Mouse (Mus musculus): ENCODE results near the gene Cyp4f13.

The Cyp4f13 gene

DNA sequence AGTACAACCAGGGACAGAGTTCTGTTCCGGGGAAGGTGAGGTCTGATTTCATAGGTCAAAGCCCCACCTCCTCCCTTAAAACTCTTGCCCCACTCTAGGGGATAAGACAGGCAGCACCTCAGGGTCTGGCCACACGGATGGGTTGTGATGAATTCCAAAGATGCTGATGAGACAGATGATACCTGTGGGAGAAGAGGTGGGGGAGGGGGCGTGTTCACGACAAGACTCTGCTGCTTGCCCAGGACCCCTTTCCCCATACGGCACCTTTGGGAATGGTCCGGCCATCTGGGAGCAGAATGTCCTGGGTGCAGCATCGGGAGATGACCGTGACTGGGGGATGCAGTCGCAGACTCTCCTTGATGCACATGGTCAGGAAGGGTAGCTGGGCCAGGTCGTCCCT, 41.0 kb downstream of the Cyp4f13 start:
- in situ Hi-C loops (cut with MboI, MseI), result no loop called here

- in situ Hi-C loops (cut with MboI, MseI), result no loop called here
Measured at GRCm38 (mm10) chr17:32905239-32905638, 42.0 kb downstream of the Cyp4f13 start.

DNA sequence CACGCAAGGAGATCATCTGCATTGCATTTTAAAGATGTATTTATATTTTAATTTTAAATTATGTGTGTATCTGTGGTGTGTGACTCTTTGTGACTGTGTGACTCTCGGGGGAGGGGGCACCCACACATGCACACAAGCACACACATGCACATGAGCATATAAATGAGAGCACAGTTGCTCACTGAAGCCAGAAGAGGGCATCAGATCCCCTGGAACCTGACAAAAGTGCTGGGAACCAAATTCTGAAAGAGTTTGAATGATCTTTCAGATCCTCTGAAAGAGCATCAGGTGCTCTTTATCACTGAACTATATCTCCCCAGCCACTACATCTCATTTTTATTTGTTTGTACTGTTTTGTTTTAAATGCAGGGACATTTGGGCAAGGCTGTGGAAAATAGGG, 42.8 kb downstream of the Cyp4f13 start:
- in situ Hi-C loops (cut with MboI, MseI), result no loop called here

DNA sequence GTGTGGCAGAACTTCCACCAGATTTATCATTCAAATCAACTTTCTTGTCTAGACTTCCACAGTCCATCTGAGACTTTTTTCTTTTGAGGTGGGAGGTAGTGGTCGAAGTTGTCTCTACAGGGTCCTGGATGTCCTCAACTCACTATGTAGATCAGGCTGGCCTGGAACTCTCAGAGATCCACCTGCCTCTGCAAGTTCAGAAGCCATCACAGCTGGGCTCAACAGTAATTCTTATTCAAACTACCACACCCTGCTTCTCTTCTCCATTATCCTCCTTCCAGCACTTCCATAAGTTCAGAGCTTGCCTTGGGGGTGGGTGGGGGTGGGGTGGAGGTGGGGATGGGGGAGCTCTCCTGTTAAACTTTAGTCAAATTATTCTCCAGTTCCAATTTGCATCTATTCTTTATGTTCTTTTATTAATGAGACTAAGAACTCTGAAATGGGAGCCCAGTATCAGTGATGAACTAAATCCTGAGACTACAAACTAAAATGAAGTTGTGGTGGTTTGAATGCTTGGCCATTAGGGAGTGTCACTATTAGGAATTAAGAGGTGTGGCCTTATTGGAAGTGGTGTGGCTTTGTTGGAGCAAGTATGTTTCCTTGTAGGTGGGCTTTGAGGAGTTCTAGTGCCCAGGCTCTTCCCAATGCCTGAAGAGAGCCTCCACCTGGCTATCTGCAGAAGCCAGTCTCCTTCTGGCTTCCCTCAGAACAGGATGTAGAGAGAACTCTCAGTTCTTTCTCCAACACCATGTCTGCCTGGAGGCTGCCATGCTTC, 45.3 kb downstream of the Cyp4f13 start:
- in situ Hi-C loops (cut with MboI, MseI), result no loop called here

DNA sequence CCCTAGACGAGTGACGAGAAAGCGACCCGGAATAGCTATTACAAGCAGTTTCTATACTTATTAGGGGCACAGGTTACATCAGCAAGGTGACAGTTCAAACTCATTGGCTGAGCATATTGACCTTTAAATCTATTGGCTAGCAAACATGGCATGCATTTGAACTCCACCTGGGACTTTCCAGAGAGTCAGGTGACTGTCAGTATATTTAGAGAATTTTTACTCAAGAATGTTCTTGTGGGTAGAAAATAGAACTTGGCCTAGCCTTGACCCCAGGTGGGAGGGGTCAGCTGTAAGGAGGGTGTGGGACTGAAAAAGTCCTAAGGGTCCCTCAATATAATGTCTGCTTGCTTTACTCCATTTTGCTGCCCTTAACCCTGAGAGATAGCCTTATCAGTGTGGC, 51.8 kb downstream of the Cyp4f13 start:
- in situ Hi-C loops (cut with MboI, MseI), result no loop called here

GRCm38 (mm10) chr17:32893901-32894300, 53.3 kb downstream of the Cyp4f13 start:
- in situ Hi-C loops (cut with MboI, MseI), result no loop called here

- in situ Hi-C loops (cut with MboI, MseI), result no loop called here
Measured at GRCm38 (mm10) chr17:32891239-32892180, 55.7 kb downstream of the Cyp4f13 start, which contains the start of gene Zfp870. Gene Zfp870 (minus strand): TSS chr17:32891642.

- in situ Hi-C loops (cut with MboI, MseI), result no loop called here
Measured at GRCm38 (mm10) chr17:32890852-32891238, 56.4 kb downstream of the Cyp4f13 start.

- in situ Hi-C loops (cut with MboI, MseI), result no loop called here
Measured at GRCm38 (mm10) chr17:32889611-32890010, 57.6 kb downstream of the Cyp4f13 start.

GRCm38 (mm10) chr17:32880320-32881218, 66.6 kb downstream of the Cyp4f13 start:
- in situ Hi-C loops (cut with MboI, MseI), result no loop called here

DNA sequence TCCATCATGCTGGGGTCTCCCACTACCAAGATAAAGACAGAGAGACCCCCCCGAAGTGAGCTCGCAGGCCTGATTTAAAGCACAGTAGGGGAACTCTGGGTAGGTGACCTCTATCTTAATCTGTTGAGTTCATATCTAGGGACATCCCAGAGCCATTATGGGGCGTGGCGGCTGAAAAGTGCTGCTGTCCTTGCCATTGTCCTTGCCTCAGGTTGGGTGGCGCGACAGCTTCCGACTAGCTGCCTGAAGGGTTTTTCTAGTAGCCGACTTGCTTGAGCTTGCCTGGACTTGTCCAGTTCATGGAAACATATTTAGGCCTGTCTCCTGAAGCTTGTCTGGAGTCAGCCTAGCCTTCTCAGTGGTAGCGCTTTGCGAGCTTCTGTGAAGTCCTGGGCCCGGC, 68.4 kb downstream of the Cyp4f13 start:
- in situ Hi-C loops (cut with MboI, MseI), result no loop called here

DNA sequence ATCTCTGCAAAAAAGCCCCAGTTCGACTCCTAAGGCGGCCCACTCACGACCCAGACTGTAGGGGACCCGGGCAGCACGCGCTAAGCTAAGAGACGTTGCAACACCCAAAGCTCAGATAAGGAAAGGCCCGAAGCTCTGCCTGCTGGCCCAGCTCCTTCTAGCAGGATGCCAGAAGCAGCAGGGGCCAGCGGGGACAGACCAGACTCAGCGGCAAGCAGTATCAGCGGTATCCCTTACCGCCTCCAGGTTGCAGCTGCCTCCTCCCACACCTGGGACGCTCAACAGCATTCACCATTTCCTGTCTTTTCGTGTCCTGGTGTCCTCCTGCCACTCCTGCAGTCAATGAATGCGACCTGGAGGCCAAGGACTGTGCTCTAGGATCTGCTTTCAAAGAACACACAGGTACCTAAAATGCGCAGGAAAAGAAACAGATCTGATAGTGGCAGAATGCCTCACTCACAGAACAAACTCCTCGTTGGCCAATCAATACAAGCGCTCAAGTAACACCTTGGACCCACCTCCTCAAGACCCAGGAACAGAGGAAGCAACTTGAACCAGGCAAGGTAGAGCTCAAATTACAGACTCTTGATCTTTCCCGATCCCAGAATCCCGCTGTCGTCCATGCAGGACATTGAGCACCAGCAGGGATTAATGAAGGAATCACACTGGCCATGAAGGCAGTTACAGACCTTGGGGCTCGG, 69.6 kb downstream of the Cyp4f13 start:
- in situ Hi-C loops (cut with MboI, MseI), result no loop called here

Measured in T-helper 17 cell (primary cell).